Mouse (Mus musculus) neural tube, embryonic 14.5 days (tissue): ENCODE measurements around the gene Syne3. TPM values are rescaled to one million over a fixed set of nuclear protein-coding genes. Genes with fewer than 3 reads are reported as not detected.

ENCODE experiments used
- ATAC-seq: fragments of 200-750 bp; cut with Nextera tagmentation; 2 replicates; pipeline ENCODE4 v1.8.0; 2017; ENCODE audit warnings: low read depth, mild to moderate bottlenecking, moderate TSS enrichment, moderate library complexity
- H3K27ac ChIP-seq: fragments of 300-500 bp; sonication (generic); 2 replicates; pipeline ENCODE4 v1.5.1; 2014; ENCODE audit warnings: low read depth, mild to moderate bottlenecking, control low read depth, low read length, moderate library complexity, mixed read lengths
- H3K27me3 ChIP-seq: fragments of 300-500 bp; sonication (generic); 2 replicates; pipeline ENCODE4 v1.6.1; 2014; ENCODE audit warnings: low read length; ENCODE audit not compliant: control insufficient read depth, insufficient read depth
- H3K36me3 ChIP-seq: fragments of 300-500 bp; sonication (generic); 2 replicates; pipeline ENCODE4 v1.6.1; 2014; ENCODE audit warnings: low read length, mixed read lengths; ENCODE audit not compliant: control insufficient read depth, insufficient read depth
- H3K4me1 ChIP-seq: fragments of 300-500 bp; sonication (generic); 2 replicates; pipeline ENCODE4 v1.6.1; 2014; ENCODE audit warnings: low read length; ENCODE audit not compliant: control insufficient read depth, insufficient read depth
- H3K4me2 ChIP-seq: fragments of 300-500 bp; sonication (generic); 2 replicates; pipeline ENCODE4 v1.6.1; 2014; ENCODE audit warnings: mild to moderate bottlenecking, low read depth, low read length, control low read depth
- H3K4me3 ChIP-seq: fragments of 300-500 bp; sonication (generic); 2 replicates; pipeline ENCODE4 v1.5.1; 2014; ENCODE audit warnings: low read depth, low read length, control low read depth, mixed read lengths
- H3K9ac ChIP-seq: fragments of 300-500 bp; sonication (generic); replicated peaks from 2 replicates; pipeline ENCODE4 v1.6.1; 2014; ENCODE audit warnings: low read depth, mild to moderate bottlenecking, control low read depth, low read length, mixed read lengths
- H3K9me3 ChIP-seq: fragments of 300-500 bp; sonication (generic); 2 replicates; pipeline ENCODE4 v1.6.1; 2016; ENCODE audit warnings: low read length; ENCODE audit not compliant: control insufficient read depth
- whole genome bisulfite sequencing: fragments of 180-500 bp; shearing (Covaris S2); extraction: QIAGEN DNeasy Blood & Tissue Kit; methylation state at CpG from one replicate; pipeline ENCODE4 v1.1.7; 2014; 5-methylcytosine and 5-hydroxymethylcytosine counted together
- polyA plus RNA-seq: library from polyadenylated mRNA; unstranded; fragments of >200 nt; fragmentation: Nextera tagmentation; extraction: Ambion mirVana; gene quantifications from 2 replicates; pipeline ENCODE4 v1.2.1, GENCODE M21; 2014

Syne3 gene
- polyA plus RNA-seq, 1 experiment from 2014 or later, result 0.23 TPM

- no peaks in the 10 kb centered on the region for H3K36me3 ChIP-seq
- no peak overlapping the region for H3K9ac ChIP-seq
- WGBS, result 78% methylated on average over 22 of the region's 22 CpGs
- no peak for ATAC-seq
- H3K27ac ChIP-seq, result no peak overlapping the region
- no peak overlapping the region for H3K4me2 ChIP-seq
- no peaks in the 10 kb centered on the region for H3K9me3 ChIP-seq
- peaks cover 4% of the 10 kb centered on the region; the same call in 1 of the 2 replicates for H3K4me1 ChIP-seq
- peaks cover 22% of the 10 kb centered on the region for H3K27me3 ChIP-seq
- no peak overlapping the region for H3K4me3 ChIP-seq
These were observed 4.5 kb downstream of the Syne3 start for GRCm38 (mm10) chr12:105004956-105005714.

GRCm38 (mm10) chr12:105003715-105004114 lies 5.9 kb downstream of the Syne3 start:
- H3K4me3 ChIP-seq, result no peak overlapping the region
- no peak overlapping the region for H3K27ac ChIP-seq
- 78% methylated on average over 3 of the region's 3 CpGs for WGBS
- no peaks in the 10 kb centered on the region for H3K4me1 ChIP-seq
- ATAC-seq, result no peak
- no peak overlapping the region for H3K9ac ChIP-seq
- H3K27me3 ChIP-seq, result peaks cover 15% of the 10 kb centered on the region
- no peak overlapping the region for H3K4me2 ChIP-seq
- no peaks in the 10 kb centered on the region for H3K9me3 ChIP-seq
- no peaks in the 10 kb centered on the region for H3K36me3 ChIP-seq

- H3K9me3 ChIP-seq, result no peaks in the 10 kb centered on the region
- peaks cover 9% of the 10 kb centered on the region for H3K27me3 ChIP-seq
- H3K36me3 ChIP-seq, result no peaks in the 10 kb centered on the region
- WGBS, result 45% methylated on average over 9 of the region's 9 CpGs
- ATAC-seq, result no peak
- H3K4me1 ChIP-seq, result no peaks in the 10 kb centered on the region
- no peak overlapping the region for H3K4me3 ChIP-seq
- no peak overlapping the region for H3K27ac ChIP-seq
- no peak overlapping the region for H3K4me2 ChIP-seq
- H3K9ac ChIP-seq, result no peak overlapping the region
These were observed 6.5 kb downstream of the Syne3 start for GRCm38 (mm10) chr12:105003158-105003557.

- no peak overlapping the region for H3K4me2 ChIP-seq
- WGBS, result 64% methylated on average over 10 of the region's 10 CpGs
- H3K27ac ChIP-seq, result no peak overlapping the region
- H3K4me3 ChIP-seq, result no peak overlapping the region
- H3K9ac ChIP-seq, result no peak overlapping the region
- H3K9me3 ChIP-seq, result no peaks in the 10 kb centered on the region
- peak; percentile 31; the same call in 1 of the 2 replicates for ATAC-seq
- H3K36me3 ChIP-seq, result no peaks in the 10 kb centered on the region
- peaks cover 5% of the 10 kb centered on the region for H3K27me3 ChIP-seq
- H3K4me1 ChIP-seq, result no peaks in the 10 kb centered on the region
These were observed 7.1 kb downstream of the Syne3 start for GRCm38 (mm10) chr12:105002340-105003132.

GRCm38 (mm10) chr12:105001317-105001716 lies 8.3 kb downstream of the Syne3 start:
- Histone ChIP-seq H3K9me3 (no peaks in the 10 kb centered on the region), H3K36me3 (no peaks in the 10 kb centered on the region), H3K4me2 (no peak overlapping the region), H3K9ac (no peak overlapping the region), H3K4me3 (no peak overlapping the region), H3K27ac (no peak overlapping the region), H3K4me1 (no peaks in the 10 kb centered on the region), H3K27me3 (no peaks in the 10 kb centered on the region)
- 84% methylated on average over 9 of the region's 9 CpGs for WGBS
- no peak for ATAC-seq

- Histone ChIP-seq H3K9ac (no peak overlapping the region), H3K4me3 (no peak overlapping the region), H3K36me3 (no peaks in the 10 kb centered on the region), H3K4me1 (no peaks in the 10 kb centered on the region), H3K27me3 (no peaks in the 10 kb centered on the region), H3K9me3 (no peaks in the 10 kb centered on the region), H3K27ac (no peak overlapping the region), H3K4me2 (no peak overlapping the region)
- WGBS, result 82% methylated on average over 9 of the region's 9 CpGs
- no peak for ATAC-seq
These were observed 8.9 kb downstream of the Syne3 start for GRCm38 (mm10) chr12:105000487-105001283.

- H3K9me3 ChIP-seq, result no peaks in the 10 kb centered on the region
- H3K9ac ChIP-seq, result no peak overlapping the region
- no peak overlapping the region for H3K27ac ChIP-seq
- no peak for ATAC-seq
- no peak overlapping the region for H3K4me3 ChIP-seq
- H3K27me3 ChIP-seq, result no peaks in the 10 kb centered on the region
- H3K36me3 ChIP-seq, result no peaks in the 10 kb centered on the region
- no peak overlapping the region for H3K4me2 ChIP-seq
- no peaks in the 10 kb centered on the region for H3K4me1 ChIP-seq
- WGBS, result 67% methylated on average over 8 of the region's 8 CpGs
These were observed 10.4 kb downstream of the Syne3 start for GRCm38 (mm10) chr12:104999171-104999570.

- no peak overlapping the region for H3K27ac ChIP-seq
- H3K9me3 ChIP-seq, result no peaks in the 10 kb centered on the region
- H3K4me1 ChIP-seq, result no peaks in the 10 kb centered on the region
- ATAC-seq, result no peak
- 79% methylated on average over 6 of the region's 6 CpGs for WGBS
- no peak overlapping the region for H3K4me3 ChIP-seq
- no peaks in the 10 kb centered on the region for H3K36me3 ChIP-seq
- H3K9ac ChIP-seq, result no peak overlapping the region
- no peak overlapping the region for H3K4me2 ChIP-seq
- H3K27me3 ChIP-seq, result no peaks in the 10 kb centered on the region
These were observed 11.1 kb downstream of the Syne3 start for GRCm38 (mm10) chr12:104998541-104998940.
